Mouse (Mus musculus) heart, postnatal 0 days (tissue): ENCODE data around the gene Sumo2.

ENCODE experiments used
- CTCF ChIP-seq: IDR thresholded peaks from 2 replicates; pipeline ENCODE4 v1.5.1; 2016; ENCODE audit warnings: antibody characterized with exemption, control low read depth, low read depth
- EP300 ChIP-seq: IDR thresholded peaks from 2 replicates; pipeline ENCODE4 v1.6.1; 2016; ENCODE audit warnings: antibody characterized with exemption, low read depth

DNA sequence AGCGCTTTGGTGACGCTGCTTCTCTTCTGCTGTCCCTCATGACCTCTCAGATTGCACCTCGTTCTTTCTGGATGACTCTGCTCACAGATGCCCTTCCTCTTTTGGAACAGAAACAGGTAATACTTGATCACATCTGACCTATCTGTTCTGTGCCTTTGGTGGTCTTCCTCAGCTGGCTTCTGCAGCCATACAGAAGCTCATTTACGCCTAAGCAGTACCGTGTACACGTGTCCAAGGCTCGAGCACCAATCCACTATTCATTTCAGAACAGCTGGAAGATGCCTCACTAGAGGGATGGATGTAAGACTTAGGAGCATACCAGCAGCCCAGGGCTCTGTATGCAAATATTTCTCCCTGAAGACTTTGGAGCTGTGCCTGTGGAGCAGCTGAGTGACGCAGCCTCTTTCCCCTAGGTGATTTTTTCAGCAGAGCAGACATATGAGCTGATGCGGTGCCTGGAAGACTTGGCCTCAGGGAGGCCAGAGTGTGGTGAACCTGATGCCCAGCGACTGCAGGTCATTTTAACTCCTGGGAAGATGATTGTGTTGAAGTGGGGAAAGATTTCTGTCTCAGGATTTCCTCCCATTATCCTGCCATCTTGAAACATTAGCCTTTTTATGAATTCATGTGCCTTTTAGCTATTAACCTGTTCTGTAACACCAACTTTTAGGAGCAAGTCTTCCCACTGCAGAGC lies 47.0 kb upstream of the Sumo2 start:
- TF ChIP-seq CTCF (no peak), EP300 (no peak)
